Mouse (Mus musculus) kidney, postnatal 14 days (tissue): Measurements from ENCODE around the gene Tmem256.

Source experiments
- DNase-seq: peaks from one replicate; pipeline ENCODE4 v3.0.0; 2022; ENCODE audit warnings: mixed read lengths

Gene Tmem256

GRCm38 (mm10) chr11:69837952-69838713 lies at the start of gene Tmem256:
Tmem256 (plus strand) TSS chr11:69838514.
- peak; percentile 98 for DNase-seq

- DNase-seq, result no peak
Observed at GRCm38 (mm10) chr11:69789431-69789830, 48.9 kb upstream of the Tmem256 start.

GRCm38 (mm10) chr11:69791420-69791819 lies 46.9 kb upstream of the Tmem256 start:
- no peak for DNase-seq

- DNase-seq, result no peak
Observed at GRCm38 (mm10) chr11:69793429-69793828, 44.9 kb upstream of the Tmem256 start.

GRCm38 (mm10) chr11:69795168-69795982 lies 42.9 kb upstream of the Tmem256 start, which contains the start of gene Chrnb1:
Chrnb1 (minus strand) TSS chr11:69795943.
- DNase-seq, result peak; percentile 98

GRCm38 (mm10) chr11:69795983-69796435 lies 42.3 kb upstream of the Tmem256 start:
- DNase-seq, result no peak

- no peak for DNase-seq
Observed at GRCm38 (mm10) chr11:69797924-69798323, 40.4 kb upstream of the Tmem256 start.

GRCm38 (mm10) chr11:69799394-69800137 lies 38.7 kb upstream of the Tmem256 start:
- no peak for DNase-seq

- peak; percentile 32 for DNase-seq
Observed at GRCm38 (mm10) chr11:69800138-69800391, 38.2 kb upstream of the Tmem256 start.

GRCm38 (mm10) chr11:69800392-69801197 lies 37.7 kb upstream of the Tmem256 start:
- DNase-seq, result peak; percentile 79

- peak; percentile 24 for DNase-seq
Observed at GRCm38 (mm10) chr11:69801379-69801977, 36.8 kb upstream of the Tmem256 start, which contains the start of gene Fgf11. Fgf11 (minus strand) TSS chr11:69801857.

GRCm38 (mm10) chr11:69802648-69803105 lies 35.6 kb upstream of the Tmem256 start:
- peak; percentile 90 for DNase-seq

- DNase-seq, result no peak
Observed at GRCm38 (mm10) chr11:69803328-69803727, 35.0 kb upstream of the Tmem256 start.

- DNase-seq, result peak; percentile 88
Observed at GRCm38 (mm10) chr11:69803786-69804651, 34.3 kb upstream of the Tmem256 start.

GRCm38 (mm10) chr11:69804652-69804940 lies 33.7 kb upstream of the Tmem256 start:
- peak; percentile 57 for DNase-seq

- DNase-seq, result peak; percentile 86
Observed at GRCm38 (mm10) chr11:69804972-69805909, 33.1 kb upstream of the Tmem256 start, which contains the start of gene Tmem102. Tmem102 (minus strand) TSS chr11:69805624.

GRCm38 (mm10) chr11:69806378-69806777 lies 31.9 kb upstream of the Tmem256 start:
- no peak for DNase-seq

- DNase-seq, result no peak
Observed at GRCm38 (mm10) chr11:69807641-69808040, 30.7 kb upstream of the Tmem256 start.

- DNase-seq, result no peak
Observed at GRCm38 (mm10) chr11:69810280-69810679, 28.0 kb upstream of the Tmem256 start.

GRCm38 (mm10) chr11:69815155-69815554 lies 23.2 kb upstream of the Tmem256 start, which contains the start of gene Gm39566:
Gm39566 (minus strand) TSS chr11:69815298.
- DNase-seq, result no peak
